15 mouse cellular contexts compared by ENCODE assay signal in genomic region chr6:147705936-147706335, GRCm38 (mm10).
"Had no signal": no experiment of that assay in that cellular context is flagged by ENCODE, and none has a peak within 500 bp of the region (broad histone marks: within the 10 kb centered on the region; RNA-seq: fewer than 3 reads in every experiment).

No protein-coding gene starts in this region.

- H3K4me1 ChIP-seq: neural tube, embryonic 15.5 days; stomach, embryonic 15.5 days had no signal

- H3K4me2 ChIP-seq: neural tube, embryonic 15.5 days; stomach, embryonic 15.5 days had no signal

- H3K27me3 ChIP-seq: neural tube, embryonic 15.5 days; stomach, embryonic 15.5 days had no signal

- H3K9ac ChIP-seq: neural tube, embryonic 15.5 days; stomach, embryonic 15.5 days had no signal

- DNase-seq: retina, postnatal 1 day; right cerebral cortex, adult 18-20 months; right cerebral cortex, postnatal 14 days; right cerebral cortex, postnatal 25 days; right cerebral cortex, postnatal 4 days; spleen, adult 18-20 months; thymus, adult 18-20 months; thymus, adult 2 months; thymus, postnatal 14 days; thymus, postnatal 25 days; thymus, postnatal 36 days; thymus, postnatal 4 days had no signal

- H3K36me3 ChIP-seq: neural tube, embryonic 15.5 days; stomach, embryonic 15.5 days had no signal

- H3K4me3 ChIP-seq: neural tube, embryonic 15.5 days; stomach, embryonic 15.5 days had no signal

- H3K9me3 ChIP-seq: neural tube, embryonic 15.5 days; stomach, embryonic 15.5 days had no signal

- H3K27ac ChIP-seq: neural tube, embryonic 15.5 days; stomach, embryonic 15.5 days; stomach, postnatal 0 days had no signal
